Mouse (Mus musculus): ENCODE results near the gene Hcn1. TPM values are rescaled to one million over a fixed set of nuclear protein-coding genes. Genes with fewer than 3 reads are reported as not detected.

Hcn1 gene
- 0.13 TPM for polyA plus RNA-seq (2014; fragmentation: Illumina TruSeq; extraction: RNeasy Lipid Tissue Mini Kit (QIAGEN cat#74804); ENCODE audit: low read depth, low replicate concordance)

DNA sequence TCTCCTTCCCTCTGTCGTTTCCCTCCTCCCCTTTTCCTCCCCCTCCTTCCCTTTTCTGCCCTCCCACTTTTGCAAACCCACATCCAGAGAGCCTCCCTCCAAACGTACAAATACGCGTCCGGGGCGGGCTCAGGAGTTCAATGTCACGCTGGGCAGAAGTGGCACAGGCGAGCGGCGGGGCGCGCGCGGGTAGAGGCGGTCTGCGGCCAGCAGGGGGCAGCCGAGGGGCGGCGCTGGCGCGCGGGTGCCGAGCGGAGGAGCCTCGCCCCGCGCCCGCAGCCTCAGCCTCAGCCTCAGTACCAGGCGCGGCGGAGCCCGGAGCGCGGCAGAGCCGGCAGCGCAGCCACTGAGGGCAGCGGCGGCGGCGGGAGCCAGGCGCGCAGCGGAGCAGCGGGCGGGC, at the start of gene Hcn1:
Gene Hcn1, plus strand, starts transcription at position 140 of the 400 bp plus-strand sequence.

